Mouse (Mus musculus): ENCODE measurements around the gene Rho.

Rho gene

DNA sequence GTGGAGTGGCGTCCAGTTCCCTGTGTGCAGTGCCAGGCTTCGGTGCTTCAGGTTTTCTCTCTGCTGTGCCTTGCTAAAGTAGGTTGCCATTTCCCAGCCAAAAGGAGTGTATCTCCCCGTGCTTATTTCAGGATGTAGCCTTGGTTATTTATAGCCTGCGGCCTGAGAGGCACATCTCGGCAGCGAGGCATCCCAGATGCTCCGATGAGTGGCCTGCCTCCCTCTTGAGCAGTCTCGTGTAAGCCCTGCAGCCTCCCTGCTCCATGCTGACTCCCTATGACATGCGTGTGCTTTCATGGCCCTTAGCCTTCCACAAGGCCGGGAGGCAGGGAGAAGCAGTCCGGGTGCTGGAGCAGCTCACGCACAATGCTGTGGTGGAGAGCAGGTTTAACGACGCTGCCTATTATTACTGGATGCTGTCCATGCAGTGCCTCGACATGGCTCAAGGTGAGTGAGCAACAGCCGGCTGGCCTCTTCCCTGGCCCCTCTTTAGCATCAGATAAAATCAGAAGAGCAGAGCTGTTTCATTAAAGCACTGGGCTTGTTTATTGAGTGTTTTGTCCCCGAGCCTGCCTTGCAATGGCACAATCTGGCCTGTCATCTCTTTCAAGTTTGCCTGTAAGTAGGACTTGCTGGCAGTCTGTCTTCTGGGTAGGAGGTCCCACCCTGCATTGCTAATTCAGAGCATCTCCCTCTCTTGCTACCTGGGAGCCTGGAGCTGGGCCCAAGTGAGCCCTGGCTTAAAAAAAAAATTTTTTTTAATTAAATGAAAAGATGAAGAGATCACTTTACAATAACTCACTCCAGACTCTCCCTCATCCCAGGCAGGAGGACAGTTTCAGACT, 15.7 kb upstream of the Rho start:
- DNase-seq (ENCODE audit: low spot score) = no peak

DNA sequence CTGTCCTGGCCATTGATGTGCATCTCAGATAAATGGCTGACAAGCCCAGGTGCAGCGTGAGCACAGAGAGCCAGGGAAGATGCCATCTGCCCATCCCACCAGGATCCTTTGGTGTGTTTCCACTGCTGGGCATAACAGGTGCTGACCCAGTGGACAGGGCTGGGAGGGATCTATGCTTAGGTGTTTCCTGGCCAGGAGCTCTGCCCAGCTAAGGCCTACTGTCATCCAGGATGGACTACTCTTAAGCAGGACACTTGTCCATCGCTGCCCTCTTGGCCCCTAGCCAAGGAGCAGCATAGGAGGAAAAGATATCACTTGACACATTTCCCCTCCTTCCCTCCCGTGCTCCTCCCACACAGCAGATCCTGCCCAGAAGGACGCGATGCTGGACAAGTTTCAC, 14.9 kb upstream of the Rho start:
- DNase-seq (ENCODE audit: low spot score) = no peak

DNA sequence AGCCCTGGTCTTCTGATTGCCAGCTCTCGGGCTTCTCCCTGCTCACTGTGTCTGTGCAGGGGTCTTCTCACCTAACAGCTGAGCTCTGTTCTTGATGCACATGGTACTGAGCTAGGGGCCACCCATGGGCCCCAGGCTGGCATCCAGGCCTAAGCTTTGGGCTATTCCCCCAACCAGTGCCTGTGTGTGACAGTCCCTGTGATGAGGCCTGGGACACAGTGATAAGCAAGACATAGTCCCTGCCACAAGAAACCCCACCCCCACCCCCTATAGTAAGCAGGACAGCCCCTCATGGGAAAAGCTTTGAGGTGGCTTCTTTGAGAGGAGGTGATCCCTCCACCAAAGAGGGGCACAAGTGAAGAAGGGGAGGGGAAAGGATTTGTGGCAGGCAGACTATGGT, 12.9 kb upstream of the Rho start:
- no peak for DNase-seq (ENCODE audit: low spot score)

DNA sequence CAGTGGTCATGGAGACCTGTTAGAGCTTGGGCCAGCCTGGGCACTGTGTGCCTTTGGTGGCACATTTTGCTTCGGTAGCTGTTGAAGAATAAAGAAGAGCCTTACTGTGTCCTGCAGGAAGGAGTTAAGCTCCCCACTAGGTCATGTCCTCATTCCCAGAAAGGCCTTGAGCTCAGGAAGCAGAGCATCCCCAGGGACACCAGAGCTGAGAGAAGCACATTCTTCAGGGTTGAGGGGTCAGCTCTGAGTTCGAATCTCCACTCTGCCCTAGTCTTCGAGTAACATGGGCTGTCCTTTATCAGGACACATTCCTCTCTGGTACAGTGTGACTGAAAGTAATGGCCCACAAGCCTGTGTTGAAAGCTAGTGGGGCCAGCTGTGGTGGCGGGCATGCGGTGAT, 11.7 kb upstream of the Rho start:
- DNase-seq (ENCODE audit: low spot score) = no peak

DNA sequence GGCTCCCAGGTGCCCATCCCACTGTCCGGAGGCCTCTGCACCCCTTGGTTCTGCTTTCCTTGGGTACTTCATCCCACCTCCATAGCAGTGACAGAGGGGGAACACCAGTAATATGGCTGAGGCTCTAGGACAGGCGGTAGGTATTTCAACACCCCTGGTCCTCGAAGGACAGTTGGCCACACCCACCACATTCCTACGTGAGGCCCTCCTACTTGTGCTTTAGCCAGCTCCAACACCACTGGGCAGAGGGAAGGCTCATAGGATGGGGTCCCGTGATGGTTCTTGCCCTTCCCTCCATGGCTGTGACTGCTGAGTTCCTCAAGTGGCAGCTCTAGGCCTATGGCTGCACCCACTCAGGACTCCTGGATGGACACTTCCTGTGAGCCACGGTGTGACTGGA, 6.7 kb upstream of the Rho start:
- no peak for DNase-seq (ENCODE audit: low spot score)

DNA sequence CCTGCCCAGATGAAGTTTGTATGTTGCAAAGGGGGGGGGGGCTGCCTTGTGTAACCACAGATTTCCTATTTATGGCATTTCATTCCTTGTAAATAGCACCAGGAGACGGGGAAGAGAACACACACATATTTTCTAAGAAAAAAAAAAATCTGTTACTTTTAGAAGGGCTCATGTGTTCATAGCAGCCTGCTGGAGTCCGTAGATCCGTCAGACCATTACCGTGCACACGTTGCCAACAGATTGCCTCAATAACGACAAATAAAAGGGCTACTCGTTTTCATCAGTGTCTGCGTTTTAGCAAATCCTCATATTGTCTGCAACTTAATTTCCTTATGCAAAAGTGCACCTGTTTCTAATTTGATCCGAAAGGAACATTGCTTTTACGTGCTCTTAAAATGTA, 5.1 kb upstream of the Rho start:
- DNase-seq (ENCODE audit: low spot score) = no peak

DNA sequence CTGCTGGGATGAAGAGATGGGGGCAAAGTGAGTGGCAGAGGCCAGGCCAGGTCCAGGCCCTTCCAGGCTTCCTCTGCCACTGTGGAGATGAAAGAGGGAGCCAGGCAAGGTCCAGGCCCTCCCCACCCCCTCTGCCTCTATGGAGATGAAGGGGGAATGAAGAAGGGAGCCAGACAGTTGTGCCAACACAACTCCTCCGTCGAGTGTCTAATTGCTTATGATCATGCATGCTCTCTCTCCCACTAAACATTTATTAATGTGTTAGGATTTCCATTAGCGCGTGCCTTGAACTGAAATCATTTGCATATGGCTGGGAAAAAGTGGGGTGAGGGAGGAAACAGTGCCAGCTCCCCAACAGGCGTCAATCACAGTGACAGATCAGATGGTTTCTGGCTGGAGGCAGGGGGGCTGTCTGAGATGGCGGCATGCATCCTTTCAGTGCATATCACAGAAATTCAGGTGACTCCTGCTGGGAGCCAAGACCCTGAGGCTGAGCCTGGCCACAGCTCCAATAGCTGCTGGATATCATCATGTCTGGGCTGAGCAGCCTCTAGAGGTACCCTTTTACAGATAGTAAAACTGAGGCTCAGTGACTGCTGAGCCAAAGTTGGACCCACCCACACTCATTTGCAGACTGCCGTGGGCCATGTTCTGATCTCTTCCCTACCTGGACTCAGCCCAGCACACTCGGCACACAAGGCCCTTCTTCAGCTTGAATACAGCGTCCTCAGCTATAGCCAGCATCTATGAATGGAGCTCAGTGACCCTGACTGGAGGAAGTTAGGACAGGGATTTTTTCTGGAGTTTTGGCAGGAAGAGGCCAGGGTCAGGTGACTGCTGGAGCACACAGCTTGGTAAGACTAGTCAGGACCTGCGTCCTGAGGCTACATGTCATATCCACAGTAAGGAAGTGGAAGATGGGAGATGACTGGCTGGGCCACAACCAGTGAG, 4.0 kb upstream of the Rho start:
- DNase-seq (ENCODE audit: low spot score) = no peak

DNA sequence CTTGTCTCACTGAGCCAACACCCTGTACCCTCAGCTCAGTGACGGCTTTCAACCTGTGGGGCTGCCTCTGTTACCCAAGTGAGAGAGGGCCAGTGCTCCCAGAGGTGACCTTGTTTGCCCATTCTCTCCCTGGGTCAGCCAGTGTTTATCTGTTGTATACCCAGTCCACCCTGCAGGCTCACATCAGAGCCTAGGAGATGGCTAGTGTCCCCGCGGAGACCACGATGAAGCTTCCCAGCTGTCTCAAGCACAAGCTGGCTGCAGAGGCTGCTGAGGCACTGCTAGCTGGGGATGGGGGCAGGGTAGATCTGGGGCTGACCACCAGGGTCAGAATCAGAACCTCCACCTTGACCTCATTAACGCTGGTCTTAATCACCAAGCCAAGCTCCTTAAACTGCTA, 1.5 kb upstream of the Rho start:
- DNase-seq (ENCODE audit: low spot score) = no peak

DNA sequence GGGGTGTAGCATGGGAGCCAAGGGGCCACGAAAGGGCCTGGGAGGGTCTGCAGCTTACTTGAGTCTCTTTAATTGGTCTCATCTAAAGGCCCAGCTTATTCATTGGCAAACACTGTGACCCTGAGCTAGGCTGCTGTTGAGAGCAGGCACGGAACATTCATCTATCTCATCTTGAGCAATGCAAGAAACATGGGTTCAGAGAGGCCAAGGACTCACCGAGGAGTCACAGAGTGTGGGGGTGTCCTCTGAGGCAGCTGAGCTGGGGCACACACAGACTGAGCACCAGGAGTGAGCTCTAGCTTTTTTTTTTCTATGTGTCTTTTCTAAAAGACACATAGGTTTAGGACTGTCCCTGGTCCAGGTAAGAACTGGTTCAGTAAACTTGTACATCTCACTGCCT, 843 bp downstream of the Rho start:
- no peak for DNase-seq (ENCODE audit: low spot score)

DNA sequence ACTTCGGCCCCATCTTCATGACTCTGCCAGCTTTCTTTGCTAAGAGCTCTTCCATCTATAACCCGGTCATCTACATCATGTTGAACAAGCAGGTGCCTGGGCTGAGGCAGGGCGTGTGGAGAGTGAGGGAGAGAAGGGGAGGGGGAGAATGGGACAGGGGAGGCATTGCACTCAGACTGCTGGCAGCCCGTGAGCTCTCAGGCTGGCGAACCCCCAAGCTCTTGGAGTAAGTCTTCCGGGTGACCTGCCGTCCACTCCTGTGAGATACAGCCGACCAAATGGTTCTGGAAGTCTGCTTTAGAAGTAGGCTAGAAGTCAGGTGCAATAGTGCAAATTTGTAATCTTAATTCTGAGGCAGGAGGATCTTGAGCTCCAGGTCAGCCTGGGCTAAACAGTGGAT, 4.0 kb downstream of the Rho start:
- DNase-seq (ENCODE audit: low spot score) = no peak

DNA sequence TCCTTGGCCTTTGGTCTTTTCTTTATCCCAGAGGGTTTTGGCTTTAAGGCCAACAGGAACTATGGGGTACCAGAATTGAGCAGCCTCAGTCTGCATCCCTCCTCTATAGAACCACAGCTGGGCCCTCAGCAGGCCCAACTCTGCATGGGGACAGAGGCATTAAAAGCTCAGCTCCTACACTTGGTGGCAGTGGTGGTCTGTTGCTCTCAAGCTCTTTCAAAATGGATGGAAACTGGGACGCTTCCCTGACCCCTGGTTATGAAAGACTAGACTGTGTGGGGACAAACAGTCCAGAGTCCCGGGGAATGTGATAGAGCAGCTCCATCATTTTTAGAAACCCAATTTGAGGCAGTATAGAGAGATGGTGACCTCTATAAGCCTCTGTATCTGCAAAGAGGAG, 6.5 kb downstream of the Rho start:
- DNase-seq (ENCODE audit: low spot score) = no peak

DNA sequence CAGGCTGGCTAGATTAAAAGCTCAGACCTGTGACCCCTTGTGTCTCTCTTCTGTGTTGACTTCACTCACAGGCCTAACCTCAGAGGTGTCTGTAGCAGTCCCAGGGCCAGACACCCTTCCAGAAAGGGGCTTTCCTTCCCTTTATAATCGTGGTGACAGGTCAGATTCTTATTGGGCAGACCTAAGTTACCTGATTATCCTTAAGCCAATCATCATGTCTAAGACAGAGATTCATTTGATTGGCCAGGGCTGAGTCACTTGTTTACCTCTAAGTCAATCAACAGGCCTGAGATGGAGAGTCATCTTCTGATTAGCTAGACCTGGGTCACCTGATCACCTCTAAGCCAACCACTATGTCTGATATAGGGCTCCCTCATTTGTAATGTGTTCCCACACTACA, 7.2 kb downstream of the Rho start:
- no peak for DNase-seq (ENCODE audit: low spot score)

DNA sequence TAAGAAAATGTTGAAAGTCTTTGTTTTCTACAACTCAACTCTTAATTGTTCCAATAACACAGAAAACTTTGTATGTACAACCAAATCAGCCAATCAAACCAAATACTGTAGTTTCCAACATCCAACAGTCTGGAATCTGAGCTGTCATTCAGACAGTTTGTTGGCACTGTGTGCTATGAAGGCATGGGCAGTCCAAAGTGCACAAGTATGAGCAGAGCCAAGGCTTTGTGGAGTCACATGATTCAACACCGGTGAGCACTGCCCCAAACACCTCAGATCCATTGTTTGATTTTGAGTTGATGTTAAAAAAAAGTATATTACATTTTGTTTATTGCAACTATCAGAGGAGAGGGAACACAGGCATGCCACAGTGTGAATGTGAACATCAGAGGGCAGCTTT, 9.1 kb downstream of the Rho start:
- DNase-seq (ENCODE audit: low spot score) = no peak

DNA sequence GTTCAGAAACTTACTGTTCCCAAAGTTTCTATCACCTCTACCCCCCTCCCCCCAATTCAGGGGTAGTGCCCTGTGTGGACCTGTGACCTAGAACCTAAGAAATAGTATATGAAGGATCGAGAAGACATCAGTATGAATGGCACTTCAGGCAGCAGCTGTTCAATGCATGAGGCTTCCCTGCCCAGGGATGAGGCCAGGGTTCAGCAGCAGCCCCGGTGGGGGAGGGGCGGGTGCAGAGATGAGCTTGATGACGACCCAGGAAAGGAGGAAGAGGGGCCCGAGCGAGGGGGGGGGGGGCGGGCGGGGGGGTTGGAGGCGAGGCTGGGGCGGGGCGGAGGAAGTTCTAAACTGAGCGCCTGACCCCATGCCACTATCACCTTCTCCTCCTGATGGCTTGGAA, 9.6 kb downstream of the Rho start:
- no peak for DNase-seq (ENCODE audit: low spot score)

DNA sequence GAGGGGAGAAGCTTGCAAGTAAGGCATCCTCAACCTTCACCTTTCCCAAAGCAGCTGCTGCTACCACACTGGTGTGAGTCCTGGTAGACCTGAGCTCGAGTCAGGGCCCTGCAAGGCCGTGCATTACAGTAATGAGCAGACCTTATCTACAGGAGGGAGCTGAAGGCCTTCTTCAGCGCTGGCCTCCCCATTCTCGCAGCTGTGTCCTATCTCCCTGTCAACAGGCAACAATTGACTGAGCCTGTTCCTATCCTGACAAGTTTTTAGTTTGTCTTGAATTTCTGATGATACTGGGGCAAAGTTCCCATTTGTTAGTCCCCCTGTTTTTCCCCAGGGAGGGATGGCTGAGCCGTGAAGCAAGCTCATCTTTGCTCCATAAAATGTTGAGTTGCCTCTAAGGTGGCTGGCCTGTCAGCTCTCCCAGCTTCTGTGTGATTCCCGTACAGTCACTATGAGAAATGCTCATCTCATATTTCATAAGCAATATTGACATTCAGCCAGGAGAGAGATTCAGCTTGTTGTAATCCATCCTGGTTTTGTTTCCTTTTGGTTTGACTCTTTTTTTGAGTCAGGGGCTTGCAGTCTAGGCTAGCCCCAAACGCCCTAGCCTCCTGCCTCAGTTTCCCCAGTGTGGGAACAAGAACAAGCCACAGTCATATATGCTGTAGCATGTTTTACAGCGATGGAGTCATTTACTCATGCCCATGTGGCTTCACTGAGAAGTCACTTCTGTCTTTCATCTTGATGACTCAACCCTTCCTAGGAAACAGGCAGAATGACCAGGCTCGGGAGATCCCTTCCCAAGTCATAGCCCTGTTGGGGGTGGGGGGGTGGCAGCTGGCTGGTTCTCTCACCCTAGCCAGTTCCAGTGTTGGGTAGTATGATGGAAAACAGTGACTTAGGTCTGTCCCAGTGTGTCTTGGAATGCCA, 12.2 kb downstream of the Rho start:
- DNase-seq (ENCODE audit: low spot score) = no peak

DNA sequence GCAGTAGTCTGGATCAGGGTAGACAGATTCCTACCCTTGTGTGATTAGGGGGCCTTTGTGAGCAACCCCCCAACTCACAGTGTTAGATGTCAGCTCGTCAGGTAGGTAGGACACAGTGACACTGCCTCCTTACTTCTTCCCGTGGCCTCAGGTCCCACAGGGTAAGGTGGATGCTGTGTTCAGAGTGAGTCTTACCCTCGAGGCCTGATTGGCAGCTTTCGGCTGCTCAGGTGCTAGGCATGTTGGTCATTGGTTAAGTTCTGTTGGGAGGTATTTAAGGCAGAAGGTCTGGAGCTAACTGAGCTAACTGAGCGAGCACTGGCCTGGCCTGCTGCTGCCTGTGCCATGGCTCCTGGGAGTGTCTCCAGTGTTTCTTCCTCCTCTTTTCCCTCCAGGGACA, 13.1 kb downstream of the Rho start, which contains the start of gene H1foo:
TSS of gene H1foo (plus strand) at position 301 of the 400 bp plus-strand sequence.
- DNase-seq (ENCODE audit: low spot score) = no peak

DNA sequence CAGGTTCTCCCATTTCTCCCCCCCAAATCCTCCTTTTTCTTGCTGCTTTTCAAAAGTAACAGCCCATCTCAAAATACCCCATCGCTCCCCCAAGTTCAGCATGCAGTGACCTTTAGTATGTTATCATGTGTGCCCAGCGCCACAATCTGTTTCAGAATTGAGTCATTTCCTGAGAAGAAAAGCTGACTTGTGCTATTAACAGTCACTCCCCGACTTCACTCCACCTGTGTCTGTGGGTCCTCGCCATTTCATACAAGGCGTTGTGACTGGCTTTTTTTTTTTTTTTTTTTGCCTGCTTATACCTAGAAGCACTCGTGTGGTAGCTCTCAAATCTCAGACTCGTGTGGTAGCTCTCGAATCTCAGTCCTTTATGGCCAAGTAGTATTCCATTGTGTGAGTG, 14.1 kb downstream of the Rho start:
- no peak for DNase-seq (ENCODE audit: low spot score)

DNA sequence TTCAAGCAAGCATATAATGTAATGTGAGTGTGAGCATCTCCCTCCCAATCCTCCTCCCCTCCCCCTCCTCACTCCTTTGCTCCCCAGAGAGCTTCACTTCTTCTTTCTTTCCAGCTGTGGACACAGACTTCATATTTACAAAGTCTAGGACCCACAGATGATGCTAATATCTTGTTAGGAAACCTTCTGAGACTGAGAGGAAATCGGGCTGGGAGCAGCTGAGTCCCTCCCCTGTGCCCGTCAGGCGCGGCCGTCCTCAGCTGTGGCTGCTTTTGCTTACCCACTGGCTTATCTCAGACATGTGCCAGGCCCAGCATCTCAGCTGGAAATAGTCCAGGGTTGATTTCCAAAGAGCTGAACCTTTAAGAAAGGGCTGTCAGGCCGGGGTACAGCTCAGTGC, 14.8 kb downstream of the Rho start:
- no peak for DNase-seq (ENCODE audit: low spot score)

DNA sequence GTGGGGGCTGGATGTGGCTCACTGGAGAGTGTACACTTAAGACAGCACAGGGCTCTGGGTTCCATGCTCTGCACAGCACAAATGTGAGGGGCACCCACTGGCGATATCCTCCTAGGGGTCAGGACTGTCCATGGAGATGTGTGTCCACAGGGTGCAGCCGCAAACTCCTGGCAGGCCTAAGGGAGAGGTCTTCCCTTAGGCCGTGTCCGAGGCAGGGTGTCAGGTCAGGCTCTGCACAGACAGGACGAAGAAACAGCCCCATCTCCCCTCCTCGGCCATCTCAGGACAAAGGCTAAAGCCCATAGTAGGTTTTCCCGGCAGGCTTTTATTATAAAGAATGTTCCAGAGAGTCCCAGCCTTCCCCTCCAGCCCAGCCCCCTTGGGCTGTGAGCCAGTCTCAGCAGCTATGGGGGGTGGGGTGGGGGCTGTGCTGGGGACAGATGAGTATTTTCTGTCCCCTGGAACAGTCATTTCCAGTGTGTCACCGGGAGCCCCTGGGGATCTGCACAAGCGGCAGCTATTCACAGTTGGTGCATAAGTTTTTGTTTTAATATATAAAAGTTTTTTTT, 23.0 kb downstream of the Rho start:
- DNase-seq (ENCODE audit: low spot score) = no peak

DNA sequence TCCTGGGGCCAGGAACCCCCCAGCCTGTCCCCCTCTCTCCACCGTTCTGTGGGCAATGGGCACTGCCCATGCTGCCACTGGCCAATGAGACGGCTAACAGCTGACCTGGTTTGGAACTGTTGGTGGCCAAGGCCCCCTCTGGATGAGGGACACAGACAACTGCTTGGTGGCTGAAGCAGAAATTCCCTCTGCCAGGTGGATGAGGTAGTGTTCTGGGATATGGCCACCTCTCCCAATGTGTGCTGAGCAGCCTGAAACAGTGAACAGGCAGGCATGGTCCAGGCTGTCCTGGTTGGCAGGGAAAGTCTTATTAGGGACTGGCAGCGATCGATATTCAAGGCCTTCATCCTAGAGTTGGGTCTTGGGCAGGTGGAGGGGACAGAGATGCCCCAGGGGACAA, 23.6 kb downstream of the Rho start:
- no peak for DNase-seq (ENCODE audit: low spot score)

DNA sequence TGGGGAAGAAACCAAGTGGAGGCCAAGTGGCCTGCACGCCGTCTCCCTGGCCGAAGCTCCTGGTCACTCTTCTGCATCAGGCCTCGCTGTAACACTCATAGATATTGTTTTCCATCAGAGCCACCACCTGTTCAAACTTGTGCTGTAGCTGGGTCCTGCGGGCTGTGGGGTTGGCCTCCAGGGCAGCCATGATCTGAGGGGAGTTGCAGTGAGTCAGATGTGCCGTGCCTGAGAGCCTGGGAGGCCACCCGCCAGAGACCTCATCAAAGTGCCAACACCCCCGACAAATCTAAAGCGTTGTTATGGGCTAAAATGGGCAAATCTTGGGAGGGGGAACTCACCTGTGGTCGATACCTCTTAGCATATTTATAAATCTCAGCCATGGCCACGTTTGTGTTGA, 24.1 kb downstream of the Rho start:
- no peak for DNase-seq (ENCODE audit: low spot score)

DNA sequence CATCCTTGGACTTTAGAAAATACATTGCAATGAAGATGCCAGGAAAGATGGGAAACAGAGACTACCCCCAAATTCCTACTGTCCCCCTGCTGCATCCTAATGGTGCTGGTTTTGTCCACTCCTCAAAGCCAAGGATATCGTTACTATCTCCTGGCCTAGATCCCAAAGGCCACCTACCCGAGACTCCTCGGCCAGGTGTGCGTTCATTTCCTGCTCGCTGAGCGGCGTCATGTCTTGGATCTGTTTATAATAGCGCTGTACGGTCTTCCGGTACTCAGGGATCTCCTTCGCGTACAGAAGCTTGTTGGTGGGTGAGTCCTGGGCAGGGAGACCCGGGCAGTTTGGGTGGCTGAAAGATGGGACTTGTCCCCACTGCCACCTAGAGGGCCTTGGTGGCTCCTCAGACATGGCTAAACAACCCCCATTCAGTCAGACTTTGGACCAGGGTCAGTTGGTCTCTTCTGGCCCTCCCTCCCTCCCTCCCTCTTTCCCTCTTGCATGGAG, 24.9 kb downstream of the Rho start:
- no peak for DNase-seq (ENCODE audit: low spot score)
